Mouse (Mus musculus): ENCODE data around the gene Tbx19. TPM values are rescaled to one million over a fixed set of nuclear protein-coding genes. Genes with fewer than 3 reads are reported as not detected.

The Tbx19 gene
- total and polyA plus RNA-seq, 3 experiments = 0.04 to 0.66 (median 0.44) TPM

DNA sequence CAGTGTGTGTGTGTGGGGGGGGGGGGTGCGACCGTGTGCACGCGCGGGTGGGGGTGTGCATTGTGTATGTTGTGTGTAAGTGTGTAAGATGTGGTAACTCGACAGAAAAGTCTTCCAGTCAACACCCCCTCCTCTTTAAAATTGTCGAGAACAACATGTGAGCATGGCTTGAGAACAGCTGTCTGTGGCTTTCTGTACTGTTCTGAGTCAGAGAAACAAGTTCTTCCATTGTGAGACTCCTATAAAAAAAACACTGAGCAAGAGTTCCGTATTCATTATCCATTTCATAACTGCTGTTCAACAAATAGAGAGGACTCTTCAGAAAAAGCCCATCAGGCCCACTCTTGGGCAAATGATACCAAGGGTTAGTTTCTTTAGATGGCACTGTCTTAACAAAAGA, 40.2 kb upstream of the Tbx19 start (continued):
- TF ChIP-seq CTCF (conservative IDR thresholded peaks at IDR 0.05 in 1 of 2, IDR thresholded peaks at IDR 0.05 in 1 of 2; ENCODE audit: low read depth in 2 of 2, low read length in 2 of 2) (no peak), POLR2A (IDR thresholded peaks at IDR 0.05; ENCODE audit: low read depth, low read length) (no peak), MAZ (IDR thresholded peaks at IDR 0.05; ENCODE audit: low read depth, low read length) (peak; percentile 84), MEF2A (IDR thresholded peaks at IDR 0.05; ENCODE audit: borderline replicate concordance, low read depth, low read length) (peak; percentile 81), CHD2 (IDR thresholded peaks at IDR 0.05; ENCODE audit: low read length) (peak; percentile 60; the same call in 1 of the 2 replicates), ZKSCAN1 (IDR thresholded peaks at IDR 0.05; ENCODE audit: borderline replicate concordance, low read depth, low read length) (no peak), BHLHE40 (IDR thresholded peaks at IDR 0.05; ENCODE audit: low read depth, low read length) (peak; percentile 93), USF2 (conservative IDR thresholded peaks at IDR 0.05; ENCODE audit: low read depth, low read length) (no peak), RCOR1 (conservative IDR thresholded peaks at IDR 0.05; ENCODE audit: low read depth, low read length) (peak; percentile 93), ZNF384 (IDR thresholded peaks at IDR 0.05; ENCODE audit: low read depth, low read length) (peak; percentile 91), SIN3A (IDR thresholded peaks at IDR 0.05; ENCODE audit: low read length) (peak; percentile 98), MYC (IDR thresholded peaks at IDR 0.05; ENCODE audit: low read depth, low read length) (peak; percentile 89), RAD21 (IDR thresholded peaks at IDR 0.05; ENCODE audit: low read depth, low read length) (no peak; the same call in 1 of the 2 replicates), UBTF (IDR thresholded peaks at IDR 0.05; ENCODE audit: low read depth, low read length) (no peak), USF1 (IDR thresholded peaks at IDR 0.05; ENCODE audit: low read depth, low read length) (no peak), NELFE (IDR thresholded peaks at IDR 0.05; ENCODE audit: low read depth, low read length) (no peak), TBP (conservative IDR thresholded peaks at IDR 0.05; ENCODE audit: low read depth, low read length) (no peak), POLR2AphosphoS2 (IDR thresholded peaks at IDR 0.05; ENCODE audit: low read depth, low read length) (no peak), SMC3 (IDR thresholded peaks at IDR 0.05; ENCODE audit: low read depth, low read length) (no peak), NRF1 (IDR thresholded peaks at IDR 0.05; ENCODE audit: low read depth, low read length) (no peak), IRF4 (IDR thresholded peaks at IDR 0.05; ENCODE audit: low read depth, low read length) (peak; percentile 98), ETS1 (conservative IDR thresholded peaks at IDR 0.05; ENCODE audit: low read depth, low read length) (peak; percentile 98)

DNA sequence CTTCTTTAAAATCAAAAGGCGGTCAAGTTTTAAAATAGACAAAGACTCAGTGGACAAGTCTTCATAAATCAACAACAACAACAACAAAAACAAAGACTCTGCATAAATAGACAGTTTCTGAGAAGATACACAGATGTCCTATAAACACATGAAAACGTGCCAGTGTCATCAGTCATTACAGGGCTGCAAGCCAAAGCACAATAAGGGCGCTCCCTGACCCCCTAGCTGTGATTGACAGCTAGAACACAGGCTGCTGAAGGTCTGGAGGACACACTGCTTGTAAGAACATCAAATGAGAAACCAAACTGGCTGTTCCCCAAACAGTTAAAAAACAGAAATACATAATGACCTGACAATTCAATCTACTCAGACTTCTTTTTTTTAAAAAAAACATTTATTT, 39.1 kb upstream of the Tbx19 start:
- Histone ChIP-seq H3K4me3 (replicated peaks in 1 of 3; ENCODE audit: low read depth in 2 of 3, low read length in 2 of 3, poor library complexity in 1 of 3) (no peak overlapping the region), H3K36me3 (replicated peaks in 1 of 2; ENCODE audit: control insufficient read depth in 1 of 2, insufficient read depth in 1 of 2, low read length in 1 of 2) (no peaks in the 10 kb centered on the region), H3K9me3 (replicated peaks; ENCODE audit: low read length) (no peaks in the 10 kb centered on the region), H3K79me2 (replicated peaks; ENCODE audit: control insufficient read depth, extremely low read depth, insufficient read depth, poor library complexity, severe bottlenecking) (no peaks in the 10 kb centered on the region), H3K4me2 (ENCODE audit: insufficient read depth, low read depth, poor library complexity, severe bottlenecking) (no peak overlapping the region), H3K9ac (ENCODE audit: insufficient read depth, low read depth) (no peak overlapping the region), H3K27me3 (replicated peaks) (no peaks in the 10 kb centered on the region), H3K27ac (ENCODE audit: insufficient read depth, low read depth) (no peak overlapping the region), H3K4me1 (ENCODE audit: control insufficient read depth in 1 of 2, insufficient read depth in 2 of 2) (peaks cover 14 to 53% of the 10 kb centered on the region in 2 experiments)
- TF ChIP-seq NRF1 (IDR thresholded peaks at IDR 0.05; ENCODE audit: low read depth, low read length) (no peak), PAX5 (IDR thresholded peaks at IDR 0.05; ENCODE audit: low read length) (no peak), EP300 (IDR thresholded peaks at IDR 0.05; ENCODE audit: low read length) (no peak), E2F4 (IDR thresholded peaks at IDR 0.05; ENCODE audit: insufficient replicate concordance, low read depth, low read length) (no peak), ZKSCAN1 (IDR thresholded peaks at IDR 0.05; ENCODE audit: borderline replicate concordance, low read depth, low read length) (no peak), SIN3A (IDR thresholded peaks at IDR 0.05; ENCODE audit: low read length) (no peak), ZMIZ1 (IDR thresholded peaks at IDR 0.05; ENCODE audit: low read depth, low read length) (no peak), USF2 (conservative IDR thresholded peaks at IDR 0.05; ENCODE audit: low read depth, low read length) (no peak), SMC3 (IDR thresholded peaks at IDR 0.05; ENCODE audit: low read depth, low read length) (no peak), KAT2A (IDR thresholded peaks at IDR 0.05; ENCODE audit: insufficient replicate concordance, low read length) (no peak), TCF12 (IDR thresholded peaks at IDR 0.05; ENCODE audit: low read depth, low read length) (no peak), JUN (IDR thresholded peaks at IDR 0.05; ENCODE audit: insufficient read depth, low read depth, low read length) (no peak), GABPA (IDR thresholded peaks at IDR 0.05; ENCODE audit: insufficient replicate concordance, low read depth, low read length) (no peak), IRF4 (IDR thresholded peaks at IDR 0.05; ENCODE audit: low read depth, low read length) (no peak), TBP (conservative IDR thresholded peaks at IDR 0.05; ENCODE audit: low read depth, low read length) (no peak), ZC3H11A (IDR thresholded peaks at IDR 0.05; ENCODE audit: low read depth, low read length) (no peak)
- DNase-seq (ENCODE audit: extremely low read depth) = no peak
- in situ Hi-C loops (cut with MboI; ENCODE audit: low pct_ligation_motif_present, low pct_unique_long_range_greater_than_20kb, low sequenced_read_pairs) (no loop called here), dilution Hi-C loops (cut with MboI; ENCODE audit: extremely low pct_ligation_motif_present, extremely low pct_unique_long_range_greater_than_20kb, low sequenced_read_pairs) (no loop called here)
